Mouse (Mus musculus): ENCODE measurements around the gene Siglech.
"Not testable (repeated sequence)": the region's sequence is repeated elsewhere in the genome, so short reads cannot be mapped to it uniquely, and the experiment has no call there.

The Siglech gene

DNA sequence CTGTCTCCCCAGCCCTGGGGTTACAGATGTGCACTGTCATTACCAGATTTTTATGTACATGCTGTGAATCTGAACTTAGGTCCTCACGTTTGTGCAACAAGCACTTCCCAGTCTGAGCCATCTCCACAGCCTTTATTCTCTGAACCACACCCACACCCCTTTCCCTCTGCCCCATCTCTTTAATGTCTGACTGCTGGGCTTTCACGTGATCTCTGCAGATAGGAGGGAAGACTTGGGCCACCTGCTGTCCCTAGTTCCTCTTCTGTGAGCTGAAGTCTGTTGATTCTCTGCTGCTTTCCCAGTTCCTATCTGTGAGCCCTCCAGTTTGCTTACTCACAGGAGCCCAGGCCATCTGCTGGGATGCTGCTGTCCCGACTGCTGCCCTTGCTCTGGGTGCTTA lies at the start of gene Siglech:
Gene Siglech (plus strand): TSS at position 253 of the 400 bp plus-strand sequence.
- DNase-seq (ENCODE audit: low spot score), result no peak

DNA sequence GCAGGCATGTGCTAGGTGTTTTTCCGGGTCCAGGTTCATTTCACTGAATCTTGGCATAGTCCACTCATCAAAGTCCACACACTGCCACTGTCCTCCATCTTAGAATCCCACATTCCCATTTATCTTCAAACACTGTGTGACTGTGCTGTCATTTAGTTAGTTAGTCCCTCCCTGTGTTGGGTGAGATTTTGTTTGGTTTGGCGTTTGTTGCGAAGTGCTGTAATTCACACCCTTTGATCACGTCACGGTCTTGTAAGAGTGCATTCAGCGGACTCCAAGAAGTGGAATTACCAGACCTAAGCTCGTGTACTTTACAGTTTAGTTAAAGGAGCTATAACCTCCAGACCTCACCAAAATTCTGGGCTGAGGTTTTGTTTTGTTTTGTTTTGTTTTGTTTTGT lies 45.3 kb upstream of the Siglech start:
- no peak for DNase-seq (ENCODE audit: low spot score)

DNA sequence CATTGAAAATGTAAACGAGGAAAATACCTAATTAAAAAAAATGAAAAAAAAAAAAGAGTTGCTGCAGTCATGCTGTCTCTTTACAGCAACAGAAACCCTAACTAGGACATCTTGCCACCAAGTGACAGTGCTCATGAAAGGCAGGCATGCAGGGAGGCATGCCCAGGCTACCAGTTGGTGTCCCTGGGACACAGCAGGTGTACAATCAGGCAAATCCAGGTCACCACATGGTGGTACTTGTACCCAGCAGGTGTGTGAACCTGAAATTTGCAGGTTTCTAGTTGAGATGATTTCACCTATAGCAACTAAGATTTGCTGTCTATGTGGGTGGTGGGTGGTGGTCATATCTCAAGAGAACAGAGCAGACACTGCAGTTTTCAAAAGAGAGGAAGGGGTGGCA lies 39.1 kb upstream of the Siglech start:
- DNase-seq (ENCODE audit: low spot score), result no peak

DNA sequence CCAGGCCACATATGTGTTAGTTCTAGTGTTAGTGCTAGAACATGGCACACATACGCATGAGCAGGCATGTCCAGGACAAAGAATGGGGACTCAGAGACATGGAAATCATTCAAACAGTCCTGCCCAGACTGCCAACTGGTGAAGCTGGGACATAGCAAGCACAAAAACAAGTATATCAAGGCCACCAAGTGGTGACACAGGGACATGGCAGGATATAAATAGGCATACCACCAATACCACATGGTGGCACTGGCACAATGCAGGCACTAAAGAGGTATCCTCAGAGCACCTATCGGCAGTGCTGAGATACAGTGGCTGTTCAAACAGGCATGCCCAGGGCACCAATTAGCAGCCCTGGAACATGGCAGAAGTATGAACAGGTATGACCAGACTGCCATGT lies 33.5 kb upstream of the Siglech start:
- DNase-seq (ENCODE audit: low spot score), result no peak

DNA sequence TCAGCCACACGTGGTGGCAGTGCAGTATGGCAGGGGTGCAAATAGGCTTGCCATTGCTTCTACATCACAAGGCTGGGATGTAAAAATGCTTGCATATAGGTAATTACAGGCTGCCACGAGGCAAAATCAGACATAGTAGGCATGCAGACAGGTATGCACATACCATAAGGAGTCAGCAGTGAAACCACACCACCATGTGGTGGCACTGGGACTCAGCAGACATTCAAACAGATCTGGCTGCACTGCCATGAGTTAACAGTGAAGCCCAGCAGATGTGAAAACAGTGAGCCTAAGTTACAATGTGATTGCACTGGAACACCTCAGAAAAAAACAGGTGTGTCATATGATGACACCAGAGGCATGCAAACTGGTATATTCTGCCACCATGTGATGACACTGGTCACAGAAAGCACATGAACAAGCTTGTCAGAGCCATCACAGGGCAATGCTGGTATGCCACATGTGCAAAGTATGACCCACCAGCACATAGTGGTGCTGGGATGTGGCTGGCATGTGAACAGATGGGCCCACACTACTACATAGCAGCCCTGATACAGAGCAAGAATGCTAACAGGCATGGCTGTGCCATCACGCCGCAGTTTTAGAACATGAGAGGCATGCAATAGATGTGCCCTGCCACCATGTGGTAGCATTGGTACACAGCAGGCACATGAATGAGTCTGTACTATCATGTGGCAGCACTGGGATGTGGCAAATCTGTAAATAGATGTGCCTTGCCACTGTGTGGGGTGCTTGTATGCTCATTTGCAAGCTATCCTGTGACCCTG lies 30.7 kb upstream of the Siglech start:
- DNase-seq (ENCODE audit: low spot score), result no peak

DNA sequence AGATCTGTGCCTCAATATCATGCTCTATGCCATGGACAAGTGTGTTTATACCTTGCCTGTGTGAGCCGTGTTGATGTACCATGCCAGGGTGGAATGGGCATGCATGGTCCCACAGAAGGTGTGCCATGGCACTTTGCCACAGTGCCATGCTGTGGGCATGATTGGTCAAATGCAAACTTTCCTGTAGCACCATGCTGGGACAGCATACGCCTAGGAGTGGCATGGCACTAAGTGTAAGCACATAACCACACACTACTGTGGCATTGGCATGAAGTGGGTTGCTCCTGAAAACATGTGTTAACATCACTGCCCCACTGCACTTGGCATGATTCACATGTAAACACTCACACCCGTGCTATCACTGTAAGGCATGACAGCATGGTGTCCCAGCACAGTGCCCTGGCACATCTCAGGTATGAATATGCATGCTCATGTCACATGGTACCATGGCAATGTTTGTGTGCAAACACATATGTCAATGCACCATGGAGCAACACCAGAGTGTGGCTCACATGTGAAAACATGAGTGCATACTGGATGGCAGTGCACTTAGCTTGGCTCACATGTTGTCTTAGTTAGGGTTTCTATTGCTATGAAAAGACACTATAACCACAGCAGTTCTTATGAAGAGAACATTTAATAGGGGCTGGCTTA lies 24.2 kb upstream of the Siglech start:
- DNase-seq (ENCODE audit: low spot score), result no peak

DNA sequence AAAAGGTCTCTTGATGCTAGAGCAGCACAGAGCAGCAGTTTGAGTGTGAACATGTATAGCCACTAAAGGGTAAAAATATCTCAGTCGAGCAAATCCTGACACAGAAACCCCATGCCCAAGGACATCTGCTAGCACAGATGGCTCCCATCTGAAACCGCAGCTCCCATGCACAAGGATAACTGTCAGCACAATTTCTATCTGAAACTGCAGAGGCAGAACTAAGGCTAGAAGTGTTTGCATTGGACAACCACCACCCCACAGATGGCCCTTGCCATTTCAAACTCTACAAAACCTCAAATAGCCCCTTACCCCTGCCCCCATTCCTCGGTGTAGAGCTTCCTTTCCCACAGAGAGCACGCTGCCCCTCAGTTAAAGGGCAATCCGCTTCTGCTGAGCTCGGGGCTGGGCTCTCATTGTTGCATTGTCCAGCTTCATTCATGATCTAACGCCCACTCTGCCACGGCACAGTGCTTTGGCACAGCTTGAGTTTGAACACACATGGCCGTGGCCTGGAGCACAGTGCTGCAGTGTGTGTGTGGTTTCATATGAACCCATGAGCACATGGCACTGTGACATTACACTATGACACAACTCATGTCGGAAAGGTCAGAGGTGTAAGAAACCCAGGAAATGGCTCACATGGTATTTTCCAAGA lies 23.3 kb upstream of the Siglech start:
- no peak for DNase-seq (ENCODE audit: low spot score)

DNA sequence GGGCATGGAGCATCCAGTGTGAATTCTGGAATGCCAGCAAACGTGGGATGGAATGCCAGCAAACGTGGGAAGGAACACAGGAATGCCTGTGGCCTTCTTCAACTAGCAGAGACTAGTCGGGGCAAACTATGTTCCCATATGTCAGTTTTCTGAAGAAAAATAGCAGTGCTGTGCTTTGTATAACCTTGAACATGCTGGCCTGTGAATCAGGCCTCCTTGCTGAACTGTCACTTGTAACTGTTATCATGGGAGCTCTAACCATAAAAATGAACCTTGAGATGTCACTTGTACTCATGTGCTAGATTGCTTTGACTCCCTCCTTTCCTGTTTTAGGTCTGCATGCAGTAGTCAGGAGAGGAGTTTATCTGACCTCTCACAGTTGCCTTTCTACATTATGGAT lies 17.1 kb upstream of the Siglech start:
- DNase-seq (ENCODE audit: low spot score), result no peak

DNA sequence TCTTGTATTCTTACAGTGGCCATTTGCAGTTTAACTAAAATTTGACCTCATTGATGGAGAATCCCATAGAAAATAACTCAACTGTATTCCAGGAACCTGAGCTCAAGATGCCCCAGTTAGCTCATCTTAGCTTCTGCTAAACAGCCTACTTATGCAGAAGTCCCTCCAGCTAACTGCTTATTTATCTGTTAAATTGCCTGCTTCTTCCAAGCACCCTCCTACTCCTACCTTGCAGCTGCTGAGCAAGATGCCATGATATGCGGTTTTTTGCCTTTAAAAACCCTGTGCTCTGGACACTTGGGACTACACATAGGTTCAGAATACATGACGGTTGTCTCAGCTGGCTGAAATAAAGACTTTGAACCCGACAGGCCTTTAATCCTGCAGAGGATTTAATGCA lies 8.6 kb upstream of the Siglech start:
- DNase-seq (ENCODE audit: low spot score), result no peak

DNA sequence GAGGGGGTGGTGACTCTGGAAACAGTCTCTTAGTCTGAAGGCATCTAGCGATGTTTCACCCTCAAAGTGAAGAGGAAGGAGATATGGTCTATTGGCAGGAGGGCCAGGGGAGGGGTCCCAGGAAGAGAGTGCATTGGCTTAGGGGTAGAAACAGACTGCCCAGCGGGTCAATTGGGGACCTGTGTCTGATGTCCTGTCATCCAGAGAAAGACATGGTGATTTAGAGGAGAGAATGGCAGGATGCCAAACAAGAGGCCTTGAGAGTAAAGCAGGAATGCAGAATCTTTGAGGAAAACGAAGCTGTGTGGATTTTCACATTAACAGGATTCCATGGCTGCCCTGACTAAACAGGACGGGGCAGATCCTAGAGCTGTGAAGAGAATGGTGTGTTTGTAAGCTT lies 12.0 kb downstream of the Siglech start:
- no peak for DNase-seq (ENCODE audit: low spot score)

DNA sequence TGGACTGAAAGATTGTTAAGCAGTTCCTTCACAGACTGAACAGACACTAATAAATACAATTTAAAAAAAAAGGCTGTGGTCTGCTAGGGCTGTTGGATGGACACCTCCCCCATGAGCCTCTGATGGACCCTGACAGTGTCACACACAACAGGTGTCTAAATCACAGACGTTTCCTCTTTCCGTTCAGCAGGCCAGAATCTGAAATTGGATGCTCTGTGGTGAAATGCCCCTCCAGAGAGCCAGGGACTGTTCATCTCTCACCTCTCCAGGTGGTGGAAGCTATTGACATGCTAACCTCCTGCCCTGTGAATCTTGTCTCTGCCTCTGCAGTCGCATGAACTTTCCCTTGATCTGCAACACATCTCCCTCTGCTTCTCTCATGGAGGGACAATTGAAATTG lies 14.5 kb downstream of the Siglech start:
- DNase-seq (ENCODE audit: low spot score), result no peak

DNA sequence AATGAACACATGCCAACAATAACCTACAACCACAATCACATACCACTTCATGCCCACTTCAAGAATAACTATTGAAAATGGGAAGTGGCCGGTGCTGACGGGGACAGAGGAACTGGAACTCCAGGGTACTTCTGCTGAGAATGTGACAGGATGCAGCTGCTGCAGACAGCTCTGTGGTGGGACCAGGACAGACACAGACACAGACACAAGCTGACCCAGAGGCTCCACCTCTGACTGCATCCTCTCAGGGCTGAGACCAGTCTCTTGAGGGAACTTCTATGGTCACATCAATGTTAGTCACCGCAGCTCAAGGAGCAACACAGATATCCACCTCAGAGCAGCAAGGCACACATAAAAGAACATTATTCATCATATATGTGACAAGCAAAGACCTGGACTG lies 16.6 kb downstream of the Siglech start:
- peak; percentile 1 for DNase-seq (ENCODE audit: low spot score)

DNA sequence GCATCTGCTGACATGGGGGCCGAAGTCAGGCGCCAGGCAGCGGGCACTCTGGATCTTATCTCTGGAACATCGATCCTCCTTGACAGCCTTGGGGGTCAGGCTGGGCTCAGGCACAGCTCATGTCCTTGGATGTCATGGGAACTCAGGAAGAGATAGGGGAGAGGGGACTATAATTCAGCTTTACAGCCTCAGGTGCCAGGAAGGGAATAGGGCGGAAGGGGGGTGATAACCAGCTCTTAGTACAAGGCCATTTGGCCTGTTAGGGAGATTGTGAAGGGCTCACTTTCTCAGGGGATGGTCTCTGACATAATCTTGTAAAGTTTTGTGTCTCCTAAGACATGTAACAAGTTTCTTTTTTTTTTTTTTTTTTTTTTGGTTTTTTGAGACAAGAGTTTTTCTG lies 22.6 kb downstream of the Siglech start:
- not testable (repeated sequence) for DNase-seq (ENCODE audit: low spot score)

DNA sequence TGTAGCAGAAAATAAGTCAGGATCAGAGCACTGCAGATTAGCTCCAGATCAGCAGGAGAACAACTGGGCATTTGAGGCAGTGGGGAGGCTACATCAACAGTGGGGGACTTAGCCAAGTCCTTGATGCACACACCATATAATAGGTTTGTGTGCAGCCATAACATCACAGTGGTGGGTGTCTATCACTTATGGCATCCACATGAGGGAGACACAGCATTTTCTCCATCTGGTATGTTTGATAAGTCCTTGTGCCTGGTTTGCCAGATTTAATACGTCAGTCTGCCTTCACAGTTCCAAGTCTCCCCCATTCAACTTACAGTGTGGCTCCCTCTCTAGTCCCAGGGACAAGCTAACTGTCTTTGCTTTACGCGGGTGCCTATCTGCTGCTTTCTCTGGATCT lies 24.3 kb downstream of the Siglech start:
- no peak for DNase-seq (ENCODE audit: low spot score)

DNA sequence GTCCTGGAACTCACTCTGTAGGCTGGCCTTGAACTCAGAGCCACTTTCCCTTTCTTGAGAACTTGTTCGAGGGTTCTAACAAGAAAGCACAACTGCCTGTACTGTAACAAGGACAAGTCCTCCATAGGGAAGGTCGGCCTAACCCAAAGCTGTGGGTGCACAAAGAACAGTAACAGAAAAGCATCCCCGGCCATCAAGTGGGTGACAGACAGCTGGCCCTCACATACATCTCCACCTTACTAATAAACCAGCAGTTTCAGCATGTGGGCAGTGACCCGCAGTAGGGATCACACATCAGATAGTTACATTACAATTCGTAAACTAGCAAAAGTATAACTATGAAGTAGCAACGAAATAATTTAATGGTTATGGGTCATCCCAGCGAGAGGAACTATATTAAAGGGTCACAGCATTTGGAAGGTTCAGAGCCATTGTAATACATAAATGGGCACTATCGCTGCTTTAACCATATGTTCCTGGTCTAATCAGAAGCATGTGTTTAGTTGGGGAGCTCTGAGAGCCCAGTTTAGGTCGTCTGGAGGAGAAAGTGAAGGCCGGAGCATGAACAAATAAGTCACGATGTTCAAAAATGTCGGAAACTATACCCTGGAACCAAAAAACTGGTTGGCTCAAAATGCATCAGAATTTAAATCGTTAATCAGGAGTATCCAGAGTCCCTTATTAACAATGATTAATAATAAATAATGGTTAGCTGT lies 25.4 kb downstream of the Siglech start:
- DNase-seq (ENCODE audit: low spot score), result no peak

DNA sequence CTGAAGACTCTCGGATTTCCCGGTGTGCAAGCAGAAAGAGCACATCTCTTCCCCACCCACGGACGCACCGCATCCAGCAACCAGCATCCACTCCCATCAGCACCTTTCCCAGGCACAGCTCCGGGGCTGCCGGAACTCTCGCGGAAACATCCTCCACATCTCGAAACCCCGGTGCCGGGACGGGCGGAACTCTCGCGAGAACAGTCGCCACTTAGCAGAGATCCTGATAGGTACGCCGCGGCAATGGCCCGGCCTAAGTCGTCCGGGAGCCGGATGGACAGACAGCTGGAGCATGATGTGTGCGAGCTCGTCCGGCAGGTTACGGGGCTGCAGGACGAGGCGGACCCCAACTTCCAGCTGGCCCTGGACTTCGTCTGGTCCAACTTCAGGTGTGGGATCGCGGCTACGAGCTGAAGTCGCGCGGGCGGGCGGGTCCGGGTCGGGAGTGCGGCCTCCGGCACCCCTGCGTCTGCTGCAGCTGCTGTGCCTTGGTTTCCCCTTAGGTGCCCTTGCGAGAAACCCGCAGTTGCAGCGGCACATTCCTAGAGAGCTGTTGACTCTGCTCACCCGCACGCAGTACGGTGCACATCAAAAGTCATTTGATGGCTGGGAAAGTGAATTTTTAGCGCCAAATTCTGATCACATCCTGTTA lies 26.1 kb downstream of the Siglech start, which contains the start of gene Tubgcp5:
Gene Tubgcp5 (plus strand): TSS at position 203 of the 652 bp plus-strand sequence.
- peak; percentile 96 for DNase-seq (ENCODE audit: low spot score)

DNA sequence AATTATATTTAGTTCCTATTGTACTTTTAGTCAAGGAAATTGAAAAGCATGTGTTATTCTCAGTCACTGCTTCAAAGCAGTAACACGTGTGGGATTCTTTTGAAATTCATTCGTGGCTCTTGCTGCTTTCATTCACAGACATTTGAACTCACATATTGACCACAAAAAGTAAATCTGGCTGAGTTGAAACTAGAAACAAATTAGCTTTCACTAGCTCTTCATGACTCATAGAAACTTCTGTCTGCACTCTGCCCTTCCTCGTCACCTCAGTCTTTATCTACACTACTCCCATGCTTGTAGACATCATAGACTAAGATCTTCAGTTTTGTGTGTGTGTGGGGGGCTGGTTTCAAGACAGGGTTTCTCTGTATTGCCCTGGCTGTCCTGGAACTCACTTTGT lies 32.0 kb downstream of the Siglech start:
- DNase-seq (ENCODE audit: low spot score), result no peak

DNA sequence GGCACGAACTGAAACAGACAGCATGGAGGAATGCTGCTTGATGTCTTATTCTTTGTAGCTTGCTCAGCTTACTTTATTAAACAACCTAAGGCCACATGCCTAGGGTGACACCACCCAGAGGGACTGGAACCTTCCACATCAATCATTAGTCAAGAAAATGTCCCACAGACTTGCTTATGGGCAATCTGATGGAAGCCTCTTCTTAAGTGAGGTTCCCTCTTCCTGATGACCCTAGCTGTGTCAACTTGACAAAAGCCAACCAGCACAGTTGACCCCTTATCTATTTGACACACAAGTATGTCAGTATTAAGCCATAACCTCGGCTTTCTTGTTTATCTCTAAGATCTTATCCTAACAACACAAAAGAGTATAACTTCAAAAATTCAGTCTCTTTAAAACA lies 42.0 kb downstream of the Siglech start:
- no peak for DNase-seq (ENCODE audit: low spot score)

DNA sequence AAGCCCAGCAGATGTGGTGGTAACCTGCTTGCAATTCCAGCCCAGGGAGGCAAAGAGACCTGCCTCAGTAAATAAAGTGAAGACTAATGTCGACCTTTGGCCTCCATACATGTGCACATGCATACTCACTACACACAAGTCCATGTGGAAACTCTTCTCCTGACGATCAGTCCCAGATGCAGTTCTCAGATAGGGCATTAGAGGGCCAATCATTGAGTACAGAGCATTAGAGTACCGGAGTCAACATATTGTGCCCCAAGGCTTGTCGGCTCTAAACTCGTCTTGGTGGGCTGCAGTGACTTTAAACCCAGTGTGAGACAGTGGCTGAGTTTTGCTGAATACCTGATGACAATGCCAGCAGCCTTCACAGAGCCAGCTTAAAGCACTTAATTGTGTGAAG lies 56.5 kb downstream of the Siglech start:
- DNase-seq (ENCODE audit: low spot score), result no peak

DNA sequence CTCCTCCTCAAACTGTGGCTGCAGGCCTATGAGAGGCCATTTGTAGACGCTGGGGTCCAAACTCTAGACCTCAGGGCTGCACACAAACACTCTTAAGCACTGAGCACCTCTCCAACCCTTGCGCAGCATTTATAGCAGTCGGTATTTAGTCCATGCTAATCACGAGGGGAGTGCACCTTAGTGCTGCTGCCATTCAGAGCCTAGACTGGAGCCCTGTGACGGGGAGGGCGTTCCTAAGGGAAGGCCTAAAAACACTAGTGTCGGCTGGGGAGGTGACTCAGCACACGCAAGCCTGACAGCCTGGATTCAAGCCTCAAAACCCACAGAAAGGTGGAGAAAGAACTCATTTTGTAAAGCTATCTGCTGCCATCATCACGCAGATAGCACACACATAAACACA lies 59.6 kb downstream of the Siglech start:
- no peak for DNase-seq (ENCODE audit: low spot score)
